Mouse (Mus musculus) right cerebral cortex, postnatal 14 days (tissue): ENCODE measurements around the gene Olfr1258.
"Not testable (repeated sequence)": the region's sequence is repeated elsewhere in the genome, so short reads cannot be mapped to it uniquely, and the experiment has no call there.

ENCODE experiments used
- DNase-seq: peaks from one replicate; pipeline ENCODE4 v3.0.0; 2022

Olfr1258 gene

DNA sequence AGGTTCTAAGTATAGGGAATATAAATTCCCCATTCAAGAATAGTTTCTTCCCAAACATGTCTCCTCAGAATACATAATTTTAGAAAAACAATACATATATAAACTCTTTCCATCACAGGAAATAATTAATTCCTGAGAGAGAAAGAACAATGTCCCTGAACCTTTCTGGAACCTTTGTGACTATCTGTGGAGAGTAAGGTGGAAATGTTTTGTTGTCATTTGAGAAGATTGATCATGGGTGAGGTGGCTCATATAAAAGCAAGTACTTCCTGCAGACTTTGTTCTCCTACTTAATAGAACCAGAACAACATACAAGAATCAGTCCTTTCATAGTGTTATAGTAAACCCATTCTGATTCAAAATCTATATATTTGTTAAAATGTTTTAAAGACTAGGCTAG lies at the start of gene Olfr1258:
Gene Olfr1258 (plus strand): TSS at position 301 of the 400 bp plus-strand sequence.
- no peak for DNase-seq

DNA sequence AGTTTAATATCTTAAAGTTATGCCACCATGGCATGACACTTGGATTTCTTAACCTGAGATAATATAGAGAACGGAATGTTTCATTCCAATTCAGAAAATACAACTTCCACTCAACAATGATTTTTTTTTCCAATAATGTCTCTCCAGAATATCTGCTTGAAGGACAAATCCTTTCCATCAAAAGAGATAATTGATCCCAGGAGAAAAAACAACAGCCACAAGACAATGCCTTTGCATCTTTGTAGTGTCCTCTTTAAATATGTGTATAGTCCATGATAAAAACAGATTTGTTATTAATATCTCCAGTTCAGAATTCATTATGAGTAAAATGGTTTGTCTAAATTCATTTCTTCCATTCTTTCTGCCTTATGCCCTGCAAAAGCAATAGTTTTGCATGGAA lies 49.0 kb upstream of the Olfr1258 start, which contains the start of gene Olfr1257:
Gene Olfr1257 (plus strand): TSS at position 301 of the 400 bp plus-strand sequence.
- no peak for DNase-seq

GRCm38 (mm10) chr2:89912616-89913015 lies 14.5 kb upstream of the Olfr1258 start:
- not testable (repeated sequence) for DNase-seq

DNA sequence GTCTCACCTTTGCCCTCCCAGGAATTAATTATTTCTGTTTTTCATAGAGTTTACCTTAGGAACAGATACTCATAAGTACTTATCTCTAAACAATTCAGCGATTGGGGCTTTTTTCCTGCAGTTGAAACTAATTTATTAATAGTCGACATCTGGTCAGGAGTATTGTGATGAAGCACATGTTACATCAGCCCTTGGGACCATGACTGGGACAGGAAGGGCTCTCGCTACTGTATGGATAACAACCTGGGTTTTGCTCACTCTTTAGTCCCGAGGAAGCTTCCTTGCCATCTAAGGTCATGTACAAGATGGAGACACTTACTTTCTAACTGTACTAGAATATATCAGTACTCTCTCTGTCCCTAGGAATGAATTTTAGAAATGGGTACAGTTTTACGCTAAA lies 21.5 kb downstream of the Olfr1258 start, which contains the start of gene Olfr1259:
Gene Olfr1259 (minus strand): TSS at position 101 of the 400 bp plus-strand sequence.
- DNase-seq: no peak

DNA sequence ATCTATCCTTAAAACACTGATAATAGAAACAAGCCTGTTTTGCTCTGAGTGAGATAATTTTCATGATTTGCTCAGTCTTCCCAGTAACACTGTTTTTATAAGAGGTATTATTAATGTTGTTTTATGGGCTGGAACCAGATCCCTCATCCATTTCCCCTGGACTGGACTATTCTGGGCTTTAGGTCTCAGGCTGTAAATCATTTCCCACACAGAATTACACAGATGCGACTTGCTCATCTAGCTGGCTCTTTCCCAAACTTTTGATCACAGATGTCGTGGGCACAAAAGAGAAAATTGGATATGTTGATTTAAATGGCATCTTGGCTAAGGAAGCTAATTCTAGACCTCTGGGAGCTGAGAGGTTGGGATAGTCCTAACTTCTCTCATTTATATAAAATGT lies 47.1 kb downstream of the Olfr1258 start, which contains the start of gene Olfr1260:
Gene Olfr1260 (plus strand): TSS at position 157 of the 400 bp plus-strand sequence.
- DNase-seq: no peak

DNA sequence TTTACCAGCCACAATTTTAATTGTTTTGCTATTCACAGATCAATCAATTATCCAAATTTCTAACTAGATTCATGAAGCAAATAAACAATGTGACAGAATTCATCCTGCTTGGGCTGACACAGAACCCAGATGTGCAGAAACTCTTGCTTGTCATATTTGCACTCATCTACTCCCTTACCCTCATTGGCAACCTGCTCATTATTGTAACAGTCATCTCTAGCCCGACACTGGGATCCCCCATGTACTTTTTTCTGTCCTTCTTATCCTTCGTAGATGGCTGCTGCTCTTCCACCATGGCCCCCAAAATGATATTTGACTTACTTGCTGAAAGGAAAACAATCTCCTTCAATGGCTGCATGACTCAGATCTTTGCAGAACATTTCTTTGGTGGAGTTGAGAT lies 50.6 kb downstream of the Olfr1258 start:
- DNase-seq: no peak
